Mouse (Mus musculus): ENCODE results near the gene Wdcp. TPM values are rescaled to one million over a fixed set of nuclear protein-coding genes. Genes with fewer than 3 reads are reported as not detected.

Gene Wdcp
- polyA plus RNA-seq, 1 experiment from 2014 or later = 17.3 TPM

DNA sequence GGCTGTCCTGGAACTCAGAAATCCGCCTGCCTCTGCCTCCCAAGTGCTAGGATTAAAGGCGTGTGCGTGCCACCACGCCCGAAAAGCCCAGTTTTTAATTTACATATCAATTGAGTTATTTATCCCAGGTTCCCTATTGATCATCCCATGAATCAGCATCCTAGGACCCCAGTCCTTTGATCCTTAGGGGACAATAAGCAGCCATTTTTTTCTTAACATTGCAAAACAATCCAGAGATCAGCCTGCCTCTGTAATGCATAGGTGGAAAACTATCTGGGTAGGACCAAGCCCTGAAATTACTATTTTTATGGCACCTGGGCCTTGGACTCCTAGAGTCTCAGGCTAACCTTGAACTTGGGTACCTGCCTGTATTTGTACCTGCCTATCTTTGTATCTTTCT is 54.9 kb downstream of the Wdcp start:
- Histone ChIP-seq H3K27me3 (no peaks in the 10 kb centered on the region), H3K4me2 (replicated peaks) (no peak overlapping the region), H3K9me3 (no peaks in the 10 kb centered on the region), H3K36me3 (peaks cover 4% of the 10 kb centered on the region; the same call in 1 of the 2 replicates), H3K4me1 (no peaks in the 10 kb centered on the region), H3K9ac (replicated peaks) (no peak overlapping the region), H3K4me3 (no peak overlapping the region), H3K27ac (replicated peaks) (no peak overlapping the region)
- 85% methylated on average over 5 of the region's 5 CpGs for WGBS
- ATAC-seq (ENCODE audit: low FRiP score, low read depth) = no peak

DNA sequence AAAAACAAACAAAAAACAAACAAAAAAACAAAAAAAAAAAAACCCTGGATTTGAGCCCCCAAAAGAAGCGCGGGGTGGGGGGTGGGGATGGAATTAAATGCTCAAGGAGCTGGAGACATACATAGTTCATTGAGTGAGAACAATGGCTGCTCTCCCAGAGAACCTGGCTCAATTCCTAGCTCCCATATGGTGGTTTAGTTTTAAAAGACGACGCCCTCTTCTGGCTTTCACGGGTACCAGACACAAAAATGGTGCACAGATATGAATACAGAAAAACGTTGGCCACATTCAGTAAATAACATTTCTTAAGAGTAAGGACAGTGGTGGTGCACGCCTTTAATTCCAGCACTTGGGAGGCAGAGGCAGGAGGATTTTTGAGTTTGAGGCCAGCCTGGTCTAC is 62.8 kb downstream of the Wdcp start:
- H3K27me3 ChIP-seq = no peaks in the 10 kb centered on the region
- no peak overlapping the region for H3K9ac ChIP-seq (replicated peaks)
- WGBS = 85% methylated on average over 7 of the region's 7 CpGs
- H3K4me3 ChIP-seq = no peak overlapping the region
- 0 out of 2 replicates have a peak, but pooled peaks cover 4% of the 10 kb centered on the region for H3K36me3 ChIP-seq
- H3K4me1 ChIP-seq = 0 out of 2 replicates have a peak, but pooled peaks cover 3% of the 10 kb centered on the region
- H3K27ac ChIP-seq (replicated peaks) = no peak overlapping the region
- no peak for ATAC-seq (ENCODE audit: low FRiP score, low read depth)
- H3K9me3 ChIP-seq = no peaks in the 10 kb centered on the region
- no peak overlapping the region for H3K4me2 ChIP-seq (replicated peaks)

DNA sequence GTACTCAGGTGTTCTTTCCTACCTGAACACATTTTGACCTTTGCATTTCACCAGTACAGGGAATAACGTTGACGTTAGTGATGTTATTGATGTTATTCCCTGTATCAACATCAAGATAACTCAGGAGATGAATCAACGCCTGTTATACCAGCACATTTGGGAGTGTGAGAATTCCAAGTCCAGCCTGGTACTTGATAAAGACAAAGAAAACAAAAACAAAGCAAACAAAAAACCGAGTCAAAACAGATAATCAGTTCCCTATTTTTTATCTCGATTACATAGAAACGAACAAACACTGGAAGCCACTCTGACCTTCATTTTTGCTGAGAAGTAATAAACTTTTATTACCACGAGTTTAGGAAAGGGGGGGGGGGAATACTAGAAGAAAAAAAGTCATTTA is 63.4 kb downstream of the Wdcp start:
- ATAC-seq (ENCODE audit: low FRiP score, low read depth) = no peak
- H3K4me1 ChIP-seq = 0 out of 2 replicates have a peak, but pooled peaks cover 3% of the 10 kb centered on the region
- H3K27ac ChIP-seq (replicated peaks) = no peak overlapping the region
- H3K4me2 ChIP-seq (replicated peaks) = peak overlapping the region; percentile 80
- H3K36me3 ChIP-seq = 0 out of 2 replicates have a peak, but pooled peaks cover 4% of the 10 kb centered on the region
- peak overlapping the region; percentile 71 for H3K4me3 ChIP-seq
- peak overlapping the region; percentile 80; the same call in 1 of the 2 replicates for H3K9ac ChIP-seq (replicated peaks)
- H3K9me3 ChIP-seq = no peaks in the 10 kb centered on the region
- WGBS = 65% methylated on average over 7 of the region's 7 CpGs
- H3K27me3 ChIP-seq = no peaks in the 10 kb centered on the region

DNA sequence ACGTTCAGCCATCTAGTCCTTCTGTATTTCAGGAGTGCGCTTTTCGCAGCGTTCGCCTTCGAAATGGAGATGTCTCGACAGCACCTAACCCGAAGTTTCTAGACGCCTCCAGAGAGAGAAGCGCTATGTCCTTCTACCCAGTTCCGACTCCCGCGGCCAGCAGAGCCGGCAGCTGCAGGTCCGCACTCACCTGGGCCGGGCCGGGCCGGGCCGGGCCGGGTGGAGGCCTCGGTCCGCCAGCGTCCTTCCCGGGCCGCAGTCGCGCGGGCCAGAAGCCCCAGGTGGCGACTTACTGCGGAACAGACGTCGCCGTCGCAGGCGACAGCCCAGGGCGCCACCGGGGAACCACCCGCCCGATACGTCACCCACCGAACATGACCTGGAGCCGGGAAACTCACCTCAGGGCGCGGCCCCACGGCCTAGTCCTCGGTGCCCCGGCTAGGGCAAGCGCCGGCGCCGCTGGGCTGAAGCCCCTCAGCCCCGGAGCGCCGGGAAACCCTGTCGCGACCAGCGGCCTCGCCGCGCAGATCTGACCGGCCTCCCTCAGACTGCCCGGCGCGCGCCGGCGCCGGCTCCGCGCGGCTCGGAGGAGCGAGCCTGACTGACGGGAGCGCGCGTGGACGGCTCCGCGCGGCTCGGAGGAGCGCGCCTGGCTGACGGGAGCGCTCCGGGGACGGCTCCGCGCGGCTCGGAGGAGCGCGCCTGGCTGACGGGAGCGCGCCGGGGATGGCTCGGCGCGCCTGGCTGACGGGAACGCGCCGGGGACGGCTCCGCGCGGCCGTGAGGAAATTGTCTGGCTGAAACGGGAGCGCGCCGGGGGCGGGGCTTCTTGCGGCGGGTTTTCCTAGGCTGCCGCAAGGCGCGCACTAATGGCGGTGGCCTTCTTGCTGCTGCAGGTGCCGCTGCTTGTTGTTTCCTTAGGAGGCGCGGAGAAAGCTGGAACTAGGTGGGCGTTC is 64.1 kb downstream of the Wdcp start, which contains the start of gene Ubxn2a:
TSS of gene Ubxn2a (minus strand) at position 755 of the 956 bp plus-strand sequence.
- no peaks in the 10 kb centered on the region for H3K36me3 ChIP-seq
- WGBS = under 1% methylated on average over 125 of the region's 125 CpGs

DNA sequence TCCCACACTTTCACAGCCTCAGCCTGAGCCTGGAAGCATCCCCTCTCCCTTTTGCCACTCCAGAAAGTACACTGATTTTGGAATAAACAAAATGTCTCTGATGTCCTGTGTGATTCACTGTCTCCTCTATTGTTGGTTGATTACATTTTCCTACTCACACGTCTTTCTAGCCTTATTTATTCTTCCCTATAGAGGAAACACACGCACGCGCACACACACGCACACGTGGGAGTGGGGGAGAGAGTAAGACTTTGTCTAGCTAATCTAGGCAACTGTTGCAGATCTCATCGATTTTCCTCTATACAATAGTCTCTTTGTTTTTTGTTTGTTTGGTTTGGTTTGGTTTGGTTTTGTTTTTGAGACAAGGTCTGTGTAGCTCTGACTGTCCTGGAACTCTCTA is 65.3 kb downstream of the Wdcp start:
- Histone ChIP-seq H3K27me3 (no peaks in the 10 kb centered on the region), H3K4me2 (replicated peaks) (no peak overlapping the region), H3K9me3 (no peaks in the 10 kb centered on the region), H3K36me3 (no peaks in the 10 kb centered on the region), H3K4me1 (0 out of 2 replicates have a peak, but pooled peaks cover 3% of the 10 kb centered on the region), H3K9ac (replicated peaks) (no peak overlapping the region), H3K27ac (replicated peaks) (no peak overlapping the region), H3K4me3 (no peak overlapping the region)
- 90% methylated on average over 7 of the region's 7 CpGs for WGBS
- no peak for ATAC-seq (ENCODE audit: low FRiP score, low read depth)

More for the DNA sequence above, 64.1 kb downstream of the Wdcp start, which contains the start of gene Ubxn2a:
- Histone ChIP-seq H3K27ac (replicated peaks) (peak within 1 kb of the TSS; percentile 82), H3K4me3 (peak within 1 kb of the TSS; percentile 71), H3K9ac (replicated peaks) (peak within 1 kb of the TSS; percentile 80), H3K27me3 (no peaks in the 10 kb centered on the region), H3K4me1 (0 out of 2 replicates have a peak, but pooled peaks cover 3% of the 10 kb centered on the region), H3K9me3 (no peaks in the 10 kb centered on the region), H3K4me2 (replicated peaks) (peak within 1 kb of the TSS; percentile 80)
- peak; percentile 94 for ATAC-seq (ENCODE audit: low FRiP score, low read depth)

Other genes starting within 250 kb of the Wdcp start
- 0.63 and 0.65 TPM in 2 replicates for gene Fam228a, start 104.9 kb upstream of the Wdcp start, polyA plus RNA-seq (2016; fragmentation: Nextera tagmentation; extraction: Ambion mirVana)
- 5.7 and 5.9 TPM in 2 replicates for gene Pfn4, start 74.3 kb upstream of the Wdcp start, polyA plus RNA-seq (2016; fragmentation: Nextera tagmentation; extraction: Ambion mirVana)
- gene Fam228b, start 74.0 kb upstream of the Wdcp start, polyA plus RNA-seq (2016; fragmentation: Nextera tagmentation; extraction: Ambion mirVana) = 4.2 TPM in 2 replicates
- 326 and 358 TPM in 2 replicates for gene Sf3b6, start 25.8 kb upstream of the Wdcp start, polyA plus RNA-seq (2016; fragmentation: Nextera tagmentation; extraction: Ambion mirVana)
- gene Fkbp1b, start 1.7 kb upstream of the Wdcp start, polyA plus RNA-seq (2016; fragmentation: Nextera tagmentation; extraction: Ambion mirVana) = 8.4 and 13.7 TPM in 2 replicates
- gene Mfsd2b, start 31.1 kb downstream of the Wdcp start, polyA plus RNA-seq (2016; fragmentation: Nextera tagmentation; extraction: Ambion mirVana) = 2.1 and 2.6 TPM in 2 replicates
- gene Ubxn2a, start 64.4 kb downstream of the Wdcp start, polyA plus RNA-seq (2016; fragmentation: Nextera tagmentation; extraction: Ambion mirVana) = 25.8 and 30.0 TPM in 2 replicates
- 24.8 and 26.7 TPM in 2 replicates for gene Atad2b, start 74.0 kb downstream of the Wdcp start, polyA plus RNA-seq (2016; fragmentation: Nextera tagmentation; extraction: Ambion mirVana)

All from midbrain, embryonic 12.5 days (tissue).